Mouse (Mus musculus): ENCODE results near the gene Med12l. TPM values are rescaled to one million over a fixed set of nuclear protein-coding genes. Genes with fewer than 3 reads are reported as not detected.

The Med12l gene
- polyA plus RNA-seq, 1 experiment from 2014 or later: 3.6 TPM

DNA sequence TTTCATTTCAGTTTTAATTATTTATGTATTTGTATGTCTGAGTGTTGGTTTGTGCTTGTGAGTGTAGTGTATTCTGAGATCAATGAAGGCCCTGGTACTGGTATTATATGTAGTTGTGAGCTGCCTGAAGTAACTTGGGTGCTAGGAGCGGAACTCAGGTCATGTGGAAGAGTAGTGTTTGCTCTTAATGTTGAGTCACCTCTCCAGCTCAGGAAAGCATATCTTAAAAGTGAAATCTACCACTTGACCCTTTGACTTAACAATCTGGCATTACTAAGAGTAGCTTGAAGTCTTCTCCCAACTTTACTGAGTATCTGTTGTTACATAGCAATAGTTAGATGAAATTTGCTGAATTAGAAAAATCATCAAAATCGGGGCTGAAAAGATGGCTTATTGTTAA lies 299.9 kb downstream of the Med12l start:
- Histone ChIP-seq H3K4me2 (replicated peaks) (no peak overlapping the region), H3K27me3 (no peaks in the 10 kb centered on the region), H3K27ac (no peak overlapping the region), H3K9me3 (no peaks in the 10 kb centered on the region), H3K9ac (no peak overlapping the region), H3K36me3 (no peaks in the 10 kb centered on the region), H3K4me1 (no peaks in the 10 kb centered on the region), H3K4me3 (no peak overlapping the region)
- ATAC-seq (ENCODE audit: insufficient number of reproducible peaks, insufficient read depth, low FRiP score, low TSS enrichment): no peak
- 85% methylated on average over 2 of the region's 2 CpGs for WGBS

DNA sequence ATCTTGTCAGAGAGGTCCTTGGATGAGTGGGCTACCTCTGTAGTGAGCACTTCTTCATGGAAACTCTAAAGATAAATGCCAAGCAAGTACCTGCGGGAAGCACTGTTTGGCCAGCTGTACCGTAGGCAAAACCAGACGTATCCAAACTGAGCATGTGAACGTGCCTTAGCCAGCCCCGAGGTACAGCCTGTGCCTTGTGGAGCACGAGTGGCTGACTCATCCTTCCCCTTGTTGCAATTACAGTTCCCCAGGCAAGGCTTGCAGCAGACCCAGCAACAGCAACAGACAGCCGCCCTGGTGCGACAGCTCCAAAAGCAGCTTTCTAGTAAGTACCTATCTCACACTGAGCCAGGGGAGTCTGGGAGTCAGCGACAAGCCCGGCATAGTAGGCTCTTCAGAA lies 307.0 kb downstream of the Med12l start:
- Histone ChIP-seq H3K27ac (no peak overlapping the region), H3K9me3 (no peaks in the 10 kb centered on the region), H3K36me3 (peaks cover 18% of the 10 kb centered on the region), H3K4me3 (no peak overlapping the region), H3K4me1 (no peaks in the 10 kb centered on the region), H3K27me3 (no peaks in the 10 kb centered on the region), H3K9ac (no peak overlapping the region), H3K4me2 (replicated peaks) (no peak overlapping the region)
- no peak for ATAC-seq (ENCODE audit: insufficient number of reproducible peaks, insufficient read depth, low FRiP score, low TSS enrichment)
- WGBS: 85% methylated on average over 10 of the region's 10 CpGs

- no peak overlapping the region for H3K27ac ChIP-seq
- no peaks in the 10 kb centered on the region for H3K4me1 ChIP-seq
- H3K36me3 ChIP-seq: peaks cover 44% of the 10 kb centered on the region
- no peaks in the 10 kb centered on the region for H3K9me3 ChIP-seq
- H3K4me2 ChIP-seq (replicated peaks): no peak overlapping the region
- WGBS: 88% methylated on average over 7 of the region's 7 CpGs
- no peak for ATAC-seq (ENCODE audit: insufficient number of reproducible peaks, insufficient read depth, low FRiP score, low TSS enrichment)
- H3K9ac ChIP-seq: no peak overlapping the region
- H3K4me3 ChIP-seq: no peak overlapping the region
- no peaks in the 10 kb centered on the region for H3K27me3 ChIP-seq
Measured at GRCm38 (mm10) chr3:59316077-59316476, 310.5 kb downstream of the Med12l start.

DNA sequence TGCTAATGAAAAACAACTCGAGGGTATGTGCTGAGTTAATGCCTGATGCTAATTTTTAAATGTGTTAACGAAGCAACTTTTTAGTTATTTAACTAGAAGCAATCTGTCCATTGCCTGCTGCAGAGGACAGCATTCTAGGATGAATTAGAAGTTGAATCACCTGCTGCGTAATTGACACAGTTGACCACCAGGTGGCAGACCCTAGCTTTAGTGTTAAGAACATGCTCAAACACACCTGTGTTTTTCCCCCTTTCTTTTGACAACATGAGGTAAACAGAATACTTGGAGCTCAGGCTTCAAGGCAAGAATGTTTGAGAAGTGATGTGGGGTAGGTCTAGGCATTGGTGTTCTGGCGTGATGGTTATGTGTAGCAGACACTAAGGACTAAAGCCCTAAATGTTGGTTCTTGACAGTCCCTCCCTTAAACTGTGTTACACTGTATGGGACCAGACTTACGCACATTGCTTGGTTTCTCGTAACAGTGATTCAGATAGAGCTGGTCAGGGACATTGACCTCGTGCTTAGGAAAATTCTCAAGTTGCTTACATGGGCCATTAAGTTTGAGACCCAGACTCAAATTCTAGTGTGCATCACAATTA lies 315.8 kb downstream of the Med12l start:
- no peak overlapping the region for H3K4me3 ChIP-seq
- ATAC-seq (ENCODE audit: insufficient number of reproducible peaks, insufficient read depth, low FRiP score, low TSS enrichment): no peak
- no peak overlapping the region for H3K9ac ChIP-seq
- H3K4me1 ChIP-seq: no peaks in the 10 kb centered on the region
- WGBS: 40% methylated on average over 7 of the region's 7 CpGs
- H3K4me2 ChIP-seq (replicated peaks): no peak overlapping the region
- H3K36me3 ChIP-seq: peaks cover 41% of the 10 kb centered on the region
- no peaks in the 10 kb centered on the region for H3K27me3 ChIP-seq
- no peaks in the 10 kb centered on the region for H3K9me3 ChIP-seq
- no peak overlapping the region for H3K27ac ChIP-seq

DNA sequence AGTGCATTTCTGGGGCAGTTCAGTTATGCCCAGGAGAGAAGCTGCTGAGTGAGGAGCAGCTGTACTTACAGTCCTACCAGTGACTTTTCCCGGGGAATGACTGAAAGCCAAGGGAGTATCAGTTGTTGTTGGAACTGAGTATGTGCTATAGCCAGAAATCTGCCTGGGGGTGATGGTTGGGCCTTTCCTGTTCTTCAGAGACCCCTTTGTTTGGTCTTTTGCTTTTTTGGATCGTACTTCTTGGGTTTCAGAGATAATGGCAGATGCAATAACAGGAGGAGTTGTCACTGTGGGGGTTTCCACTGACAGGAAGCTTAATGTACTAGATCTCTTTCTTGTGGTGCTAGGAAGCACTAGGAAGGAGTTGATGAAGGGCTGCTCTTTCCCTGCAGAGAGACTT lies 322.9 kb downstream of the Med12l start:
- no peak overlapping the region for H3K27ac ChIP-seq
- H3K4me3 ChIP-seq: no peak overlapping the region
- H3K9me3 ChIP-seq: no peaks in the 10 kb centered on the region
- no peak overlapping the region for H3K4me2 ChIP-seq (replicated peaks)
- 63% methylated on average over 2 of the region's 2 CpGs for WGBS
- H3K9ac ChIP-seq: no peak overlapping the region
- no peaks in the 10 kb centered on the region for H3K27me3 ChIP-seq
- ATAC-seq (ENCODE audit: insufficient number of reproducible peaks, insufficient read depth, low FRiP score, low TSS enrichment): no peak
- no peaks in the 10 kb centered on the region for H3K4me1 ChIP-seq
- H3K36me3 ChIP-seq: peaks cover 61% of the 10 kb centered on the region

DNA sequence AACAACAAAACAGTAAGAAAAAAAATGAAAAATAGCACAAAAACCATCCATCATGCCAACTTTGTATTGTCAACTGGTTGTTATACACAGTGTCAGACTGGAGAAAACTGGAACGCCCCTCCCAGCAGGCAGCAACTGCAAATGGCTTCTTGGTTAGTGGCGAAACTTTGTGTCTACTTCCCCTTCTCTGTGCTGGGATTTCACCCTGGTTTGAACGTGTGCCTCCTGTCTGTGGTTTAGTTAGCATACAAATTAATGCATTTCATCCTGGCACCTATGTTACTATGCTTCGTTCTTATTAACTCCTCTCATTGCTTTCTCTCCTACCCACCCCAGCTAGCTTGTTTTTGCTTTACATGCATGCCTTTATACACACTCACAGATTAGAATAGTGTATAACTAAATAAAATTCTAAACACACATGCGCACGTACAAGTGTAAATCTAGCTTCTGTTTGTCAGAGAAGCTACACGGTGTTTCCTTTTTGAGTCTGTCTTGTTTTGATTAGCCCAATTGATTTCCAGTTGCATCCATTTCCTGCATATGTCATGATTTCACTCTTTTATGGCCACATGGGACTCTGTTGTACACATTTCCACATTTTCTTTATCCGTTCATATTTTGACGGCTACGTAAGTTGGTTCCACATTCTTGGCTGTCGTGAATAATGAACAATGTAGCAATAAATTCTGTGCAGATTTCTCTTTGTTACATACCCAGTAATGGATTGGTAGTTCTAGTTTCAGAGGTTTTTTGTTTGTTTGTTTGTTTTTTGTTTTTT lies 336.2 kb downstream of the Med12l start:
- Histone ChIP-seq H3K4me3 (0 out of 2 replicates have a peak overlapping the region, but pooled peaks have one; percentile 6), H3K9me3 (no peaks in the 10 kb centered on the region), H3K9ac (no peak overlapping the region), H3K27me3 (no peaks in the 10 kb centered on the region), H3K4me1 (0 out of 2 replicates have a peak, but pooled peaks cover 6% of the 10 kb centered on the region), H3K27ac (no peak overlapping the region), H3K36me3 (0 out of 2 replicates have a peak, but pooled peaks cover 5% of the 10 kb centered on the region), H3K4me2 (replicated peaks) (peak overlapping the region; percentile 37)
- no peak for ATAC-seq (ENCODE audit: insufficient number of reproducible peaks, insufficient read depth, low FRiP score, low TSS enrichment)
- 61% methylated on average over 11 of the region's 11 CpGs for WGBS

DNA sequence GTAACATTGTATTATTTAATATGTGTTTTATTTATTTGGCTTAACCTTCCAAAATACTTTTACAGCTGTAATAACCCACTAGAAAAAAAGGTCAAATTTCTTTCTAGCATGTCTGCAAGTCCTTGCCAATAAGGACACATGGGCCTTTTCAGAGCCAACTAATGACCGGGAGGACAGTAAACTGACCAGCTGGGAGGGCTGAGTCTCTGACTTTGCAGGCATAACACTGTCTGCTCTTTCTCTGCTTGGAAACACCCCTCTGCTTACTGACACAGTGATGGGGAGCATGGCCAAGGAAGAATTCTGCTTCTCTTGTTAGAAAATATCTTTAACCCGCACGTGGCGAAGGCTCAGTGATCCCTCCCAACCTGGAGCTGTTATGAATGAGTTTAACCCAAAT lies 337.4 kb downstream of the Med12l start:
- 53% methylated on average over 4 of the region's 4 CpGs for WGBS
- H3K9me3 ChIP-seq: no peaks in the 10 kb centered on the region
- peak overlapping the region; percentile 59; the same call in 1 of the 2 replicates for H3K9ac ChIP-seq

GRCm38 (mm10) chr3:59344065-59344905 lies 338.7 kb downstream of the Med12l start, which contains the start of gene Igsf10:
Gene Igsf10, minus strand, starts transcription at chr3:59344394.
- Histone ChIP-seq H3K27me3 (no peaks in the 10 kb centered on the region), H3K4me1 (0 out of 2 replicates have a peak, but pooled peaks cover 6% of the 10 kb centered on the region), H3K4me3 (peak within 1 kb of the TSS; percentile 66), H3K27ac (peak within 1 kb of the TSS; percentile 69), H3K4me2 (replicated peaks) (peak within 1 kb of the TSS; percentile 57), H3K9ac (peak within 1 kb of the TSS; percentile 59), H3K36me3 (no peaks in the 10 kb centered on the region), H3K9me3 (no peaks in the 10 kb centered on the region)
- WGBS: 4% methylated on average over 22 of the region's 23 CpGs
- ATAC-seq (ENCODE audit: insufficient number of reproducible peaks, insufficient read depth, low FRiP score, low TSS enrichment): peak; percentile 95

More for the DNA sequence above, 337.4 kb downstream of the Med12l start:
- ATAC-seq (ENCODE audit: insufficient number of reproducible peaks, insufficient read depth, low FRiP score, low TSS enrichment): no peak
- no peak overlapping the region for H3K27ac ChIP-seq
- H3K4me2 ChIP-seq (replicated peaks): peak overlapping the region; percentile 57
- 0 out of 2 replicates have a peak, but pooled peaks cover 4% of the 10 kb centered on the region for H3K36me3 ChIP-seq
- 0 out of 2 replicates have a peak, but pooled peaks cover 6% of the 10 kb centered on the region for H3K4me1 ChIP-seq
- H3K4me3 ChIP-seq: peak overlapping the region; percentile 66
- no peaks in the 10 kb centered on the region for H3K27me3 ChIP-seq

- Histone ChIP-seq H3K27me3 (no peaks in the 10 kb centered on the region), H3K9me3 (no peaks in the 10 kb centered on the region), H3K4me1 (no peaks in the 10 kb centered on the region), H3K4me2 (replicated peaks) (no peak overlapping the region), H3K4me3 (no peak overlapping the region), H3K36me3 (no peaks in the 10 kb centered on the region), H3K9ac (no peak overlapping the region), H3K27ac (no peak overlapping the region)
- no peak for ATAC-seq (ENCODE audit: insufficient number of reproducible peaks, insufficient read depth, low FRiP score, low TSS enrichment)
Measured at GRCm38 (mm10) chr3:59351768-59352167, 346.1 kb downstream of the Med12l start.

GRCm38 (mm10) chr3:59354156-59354555 lies 348.5 kb downstream of the Med12l start:
- no peaks in the 10 kb centered on the region for H3K36me3 ChIP-seq
- no peak for ATAC-seq (ENCODE audit: insufficient number of reproducible peaks, insufficient read depth, low FRiP score, low TSS enrichment)
- no peaks in the 10 kb centered on the region for H3K4me1 ChIP-seq
- no peak overlapping the region for H3K9ac ChIP-seq
- 68% methylated on average over 3 of the region's 3 CpGs for WGBS
- no peak overlapping the region for H3K27ac ChIP-seq
- no peaks in the 10 kb centered on the region for H3K9me3 ChIP-seq
- H3K4me2 ChIP-seq (replicated peaks): no peak overlapping the region
- H3K4me3 ChIP-seq: no peak overlapping the region
- H3K27me3 ChIP-seq: no peaks in the 10 kb centered on the region

GRCm38 (mm10) chr3:59360102-59360501 lies 354.5 kb downstream of the Med12l start:
- ATAC-seq (ENCODE audit: insufficient number of reproducible peaks, insufficient read depth, low FRiP score, low TSS enrichment): no peak
- Histone ChIP-seq H3K4me1 (no peaks in the 10 kb centered on the region), H3K9ac (no peak overlapping the region), H3K4me2 (replicated peaks) (no peak overlapping the region), H3K9me3 (no peaks in the 10 kb centered on the region), H3K27ac (no peak overlapping the region), H3K27me3 (no peaks in the 10 kb centered on the region), H3K36me3 (no peaks in the 10 kb centered on the region), H3K4me3 (no peak overlapping the region)
